Mouse (Mus musculus): ENCODE data around the gene Lrfn1.

GRCm38 (mm10) chr7:28436271-28436904, 15.4 kb upstream of the Lrfn1 start:
- TF ChIP-seq CTCF (IDR thresholded peaks at IDR 0.05; ENCODE audit: extremely low read depth, insufficient read length, insufficient replicate concordance, low read depth, low read length) (peak; percentile 54), POLR2A (IDR thresholded peaks at IDR 0.05; ENCODE audit: low read depth, low read length) (no peak)

Measured in small intestine, adult 2 months (tissue).